In genomic region chr1:192986481-192986880, GRCm38 (mm10) we compare ENCODE assay signal across 35 mouse cellular contexts. TPM values are rescaled to one million over a fixed set of nuclear protein-coding genes. Genes with fewer than 3 reads are reported as not detected.
"Had no signal": no experiment of that assay in that cellular context is flagged by ENCODE, and none has a peak within 500 bp of the region (broad histone marks: within the 10 kb centered on the region; RNA-seq: fewer than 3 reads in every experiment).

No protein-coding gene starts in this region.

- H3K9ac ChIP-seq: limb, embryonic 12.5 days; limb, embryonic 13.5 days; limb, embryonic 15.5 days; liver, embryonic 13.5 days; liver, embryonic 14.5 days; liver, embryonic 15.5 days; lung, embryonic 14.5 days; lung, embryonic 15.5 days; midbrain, embryonic 12.5 days; midbrain, embryonic 13.5 days; midbrain, embryonic 15.5 days; neural tube, embryonic 12.5 days; neural tube, embryonic 13.5 days had no signal

- H3K4me1 ChIP-seq: limb, embryonic 10.5 days; limb, embryonic 12.5 days; limb, embryonic 13.5 days; limb, embryonic 15.5 days; lung, embryonic 15.5 days; megakaryocyte, embryonic 14.5 days; midbrain, embryonic 10.5 days; midbrain, embryonic 12.5 days; midbrain, embryonic 13.5 days; midbrain, embryonic 15.5 days; neural tube, embryonic 12.5 days; neural tube, embryonic 13.5 days had no signal

- H3K36me3 ChIP-seq: limb, embryonic 10.5 days; limb, embryonic 12.5 days; limb, embryonic 13.5 days; limb, embryonic 15.5 days; lung, embryonic 15.5 days; midbrain, embryonic 10.5 days; midbrain, embryonic 12.5 days; midbrain, embryonic 13.5 days; midbrain, embryonic 15.5 days; neural tube, embryonic 12.5 days; neural tube, embryonic 13.5 days had no signal

- H3K9me3 ChIP-seq: limb, embryonic 10.5 days; limb, embryonic 12.5 days; limb, embryonic 13.5 days; limb, embryonic 15.5 days; liver, embryonic 13.5 days; liver, embryonic 15.5 days; lung, embryonic 15.5 days; megakaryocyte, embryonic 14.5 days; midbrain, embryonic 10.5 days; midbrain, embryonic 12.5 days; midbrain, embryonic 13.5 days; midbrain, embryonic 15.5 days; neural tube, embryonic 12.5 days; neural tube, embryonic 13.5 days had no signal

- H3K27me3 ChIP-seq: limb, embryonic 12.5 days; limb, embryonic 13.5 days; limb, embryonic 15.5 days; liver, embryonic 13.5 days; liver, embryonic 15.5 days; lung, embryonic 15.5 days; megakaryocyte, embryonic 14.5 days; midbrain, embryonic 12.5 days; midbrain, embryonic 13.5 days; midbrain, embryonic 15.5 days; neural tube, embryonic 12.5 days; neural tube, embryonic 13.5 days had no signal

- H3K4me3 ChIP-seq: left cerebral cortex, adult 2 months; limb, embryonic 10.5 days; limb, embryonic 12.5 days; limb, embryonic 13.5 days; limb, embryonic 15.5 days; liver, embryonic 13.5 days; liver, embryonic 15.5 days; lung, embryonic 15.5 days; megakaryocyte, embryonic 14.5 days; midbrain, embryonic 10.5 days; midbrain, embryonic 12.5 days; midbrain, embryonic 13.5 days; midbrain, embryonic 15.5 days; myocyte; neural tube, embryonic 12.5 days; neural tube, embryonic 13.5 days had no signal

- H3K4me2 ChIP-seq: limb, embryonic 12.5 days; limb, embryonic 13.5 days; limb, embryonic 15.5 days; liver, embryonic 11.5 days; liver, embryonic 13.5 days; liver, embryonic 15.5 days; lung, embryonic 14.5 days; lung, embryonic 15.5 days; midbrain, embryonic 12.5 days; midbrain, embryonic 13.5 days; midbrain, embryonic 15.5 days; neural tube, embryonic 12.5 days; neural tube, embryonic 13.5 days had no signal

- ATAC-seq: lung, postnatal 0 days; midbrain, embryonic 13.5 days; midbrain, embryonic 15.5 days had no signal

- DNase-seq: left cerebral cortex, postnatal 4 days; liver; lung, adult 18-20 months; lung, adult 2 months; lung, embryonic 14.5 days; lung, postnatal 10 days; lung, postnatal 14 days; lung, postnatal 36 days; lung, postnatal 4 days; midbrain, embryonic 14.5 days had no signal

- H3K27ac ChIP-seq: left cerebral cortex, adult 2 months; limb, embryonic 10.5 days; limb, embryonic 12.5 days; limb, embryonic 13.5 days; limb, embryonic 15.5 days; liver, embryonic 13.5 days; liver, embryonic 14.5 days; liver, embryonic 15.5 days; lung, embryonic 15.5 days; macrophage; midbrain, embryonic 10.5 days; midbrain, embryonic 12.5 days; midbrain, embryonic 13.5 days; midbrain, embryonic 15.5 days; neural tube, embryonic 12.5 days; neural tube, embryonic 13.5 days had no signal

RNA-seq across cellular contexts. Expression of gene Syt14, which starts 49.1 kb away (rescaled TPM):
- total RNA-seq: megakaryocyte progenitor cell, adult 5-6 weeks; megakaryocyte, adult 5-6 weeks; megakaryocyte-erythroid progenitor cell, adult 5-6 weeks; monocyte, adult 5-6 weeks had no signal
- polyA plus RNA-seq: liver, adult 2 months; macrophage; myocyte had no signal
